Mouse (Mus musculus): Measurements from ENCODE around the gene Galntl6. TPM values are rescaled to one million over a fixed set of nuclear protein-coding genes. Genes with fewer than 3 reads are reported as not detected.

Galntl6 gene
- total RNA-seq, 1 experiment = 0.09 TPM

DNA sequence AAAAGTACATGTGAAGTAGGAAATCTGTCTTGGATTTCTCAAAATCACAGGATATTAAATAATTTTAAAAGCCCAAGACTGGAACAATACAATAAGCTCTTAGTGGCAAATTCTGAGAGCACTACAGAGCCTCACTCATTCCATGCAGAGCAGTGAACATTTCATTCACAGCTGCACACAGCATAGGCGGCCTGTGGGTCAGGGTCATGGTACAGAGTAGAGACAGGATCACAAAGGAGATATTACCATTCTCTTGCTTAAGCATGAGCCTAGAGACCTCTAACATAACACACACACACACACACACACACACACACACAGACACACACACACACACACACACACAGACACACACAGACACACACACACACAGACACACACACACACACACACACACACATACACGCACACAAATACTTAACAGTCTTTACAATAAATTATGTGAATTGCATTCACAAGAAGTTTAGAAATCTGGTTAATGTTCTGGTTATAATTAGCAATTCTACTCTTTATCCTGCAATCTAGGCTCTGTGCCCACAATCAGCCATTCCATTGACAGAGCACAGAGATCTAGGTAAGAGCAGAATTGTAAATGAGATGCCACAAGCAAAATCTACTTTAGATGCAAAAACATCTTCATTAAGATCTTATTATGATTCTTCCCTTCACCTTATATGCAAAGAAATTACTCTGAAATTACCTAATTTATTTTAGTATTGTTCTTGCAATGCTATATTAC is 653.7 kb downstream of the Galntl6 start:
- TF ChIP-seq CHD2 (IDR thresholded peaks at IDR 0.05; ENCODE audit: low read depth, low read length) (no peak), HCFC1 (IDR thresholded peaks at IDR 0.05; ENCODE audit: borderline replicate concordance, insufficient read depth, low read length) (no peak), MAFK (IDR thresholded peaks at IDR 0.05; ENCODE audit: insufficient read depth, low read depth, low read length) (no peak), ZC3H11A (IDR thresholded peaks at IDR 0.05; ENCODE audit: borderline replicate concordance, low read depth, low read length) (no peak), ZNF384 (IDR thresholded peaks at IDR 0.05; ENCODE audit: low read depth, low read length) (no peak)
- no peak overlapping the region for H3K9ac ChIP-seq (ENCODE audit: insufficient read depth, low read depth, low read length, poor library complexity, severe bottlenecking)
- H3K36me3 ChIP-seq (ENCODE audit: control insufficient read depth, insufficient read depth, low read length, poor library complexity, severe bottlenecking) = no peaks in the 10 kb centered on the region
- H3K27ac ChIP-seq (ENCODE audit: insufficient read depth, low read depth, low read length, poor library complexity, severe bottlenecking) = no peak overlapping the region
- H3K4me1 ChIP-seq (ENCODE audit: control insufficient read depth in 2 of 2, insufficient read depth in 2 of 2, low read length in 2 of 2, poor library complexity in 1 of 2) = no peaks in the 10 kb centered on the region
- H3K4me3 ChIP-seq (ENCODE audit: insufficient read depth in 1 of 2, low read depth in 1 of 2, low read length in 2 of 2, poor library complexity in 1 of 2, severe bottlenecking in 1 of 2) = no peak overlapping the region
- in situ Hi-C loops (cut with MboI; ENCODE audit: low sequenced_read_pairs in 2 of 2, unreplicated experiment in 2 of 2) = no loop called here
- H3K9me3 ChIP-seq (ENCODE audit: control insufficient read depth, insufficient read depth, low read depth, low read length) = no peaks in the 10 kb centered on the region
- DNase-seq (ENCODE audit: low read depth, low spot score) = no peak

DNA sequence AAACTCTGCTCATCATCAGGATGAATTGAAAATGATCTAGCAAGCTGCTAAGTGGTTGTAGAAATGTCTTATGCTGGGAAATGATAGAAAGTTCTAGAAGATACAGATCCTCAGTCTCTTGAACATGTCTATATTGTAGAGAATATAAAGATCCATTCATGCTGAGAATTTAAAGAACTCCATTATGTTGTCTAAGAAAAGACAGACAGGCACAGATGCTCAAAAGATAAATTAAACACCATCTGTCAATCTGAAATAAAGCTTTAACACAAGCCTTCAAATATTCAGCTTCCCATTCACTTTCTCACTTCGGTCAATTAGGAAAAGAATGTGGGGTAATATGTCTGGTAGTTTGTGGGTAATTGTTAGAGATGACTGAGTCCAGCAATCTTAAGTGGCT is 658.8 kb downstream of the Galntl6 start:
- TF ChIP-seq MAFK (IDR thresholded peaks at IDR 0.05; ENCODE audit: insufficient read depth, low read depth, low read length) = no peak
- TF ChIP-seq HCFC1 (IDR thresholded peaks at IDR 0.05; ENCODE audit: borderline replicate concordance, insufficient read depth, low read length) = no peak
- TF ChIP-seq ZNF384 (IDR thresholded peaks at IDR 0.05; ENCODE audit: low read depth, low read length) = no peak
- no peak for TF ChIP-seq ZC3H11A (IDR thresholded peaks at IDR 0.05; ENCODE audit: borderline replicate concordance, low read depth, low read length)
- no peak for TF ChIP-seq CHD2 (IDR thresholded peaks at IDR 0.05; ENCODE audit: low read depth, low read length)
- no peak for DNase-seq (ENCODE audit: low read depth, low spot score)

DNA sequence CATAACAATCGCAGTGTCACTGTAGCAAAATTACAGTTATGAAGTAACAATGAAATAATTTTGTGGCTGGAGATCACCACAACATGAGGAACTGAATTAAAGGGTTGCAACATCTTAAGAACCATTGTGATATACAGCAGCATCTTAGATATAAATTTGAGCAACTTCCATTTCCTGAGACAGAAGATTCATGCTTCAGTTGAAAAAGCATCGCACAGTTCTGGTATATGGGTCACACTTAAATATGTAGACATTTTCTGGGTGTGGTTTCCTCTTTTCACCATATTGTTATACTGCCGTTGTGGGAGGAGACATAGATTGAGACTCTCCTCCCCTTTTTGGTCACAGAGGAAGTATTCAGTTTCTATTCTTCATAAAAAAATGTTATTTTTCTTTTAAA is 667.6 kb downstream of the Galntl6 start:
- no peak for DNase-seq (ENCODE audit: low read depth, low spot score)
- Histone ChIP-seq H3K4me1 (ENCODE audit: control insufficient read depth in 2 of 2, insufficient read depth in 2 of 2, low read length in 2 of 2, poor library complexity in 1 of 2) (no peaks in the 10 kb centered on the region), H3K9me3 (ENCODE audit: control insufficient read depth, insufficient read depth, low read depth, low read length) (no peaks in the 10 kb centered on the region), H3K4me3 (ENCODE audit: insufficient read depth in 1 of 2, low read depth in 1 of 2, low read length in 2 of 2, poor library complexity in 1 of 2, severe bottlenecking in 1 of 2) (no peak overlapping the region), H3K36me3 (ENCODE audit: control insufficient read depth, insufficient read depth, low read length, poor library complexity, severe bottlenecking) (no peaks in the 10 kb centered on the region), H3K27ac (ENCODE audit: insufficient read depth, low read depth, low read length, poor library complexity, severe bottlenecking) (no peak overlapping the region), H3K9ac (ENCODE audit: insufficient read depth, low read depth, low read length, poor library complexity, severe bottlenecking) (no peak overlapping the region)
- TF ChIP-seq ZNF384 (IDR thresholded peaks at IDR 0.05; ENCODE audit: low read depth, low read length) (no peak), HCFC1 (IDR thresholded peaks at IDR 0.05; ENCODE audit: borderline replicate concordance, insufficient read depth, low read length) (no peak), CHD2 (IDR thresholded peaks at IDR 0.05; ENCODE audit: low read depth, low read length) (no peak), MAFK (IDR thresholded peaks at IDR 0.05; ENCODE audit: insufficient read depth, low read depth, low read length) (no peak), ZC3H11A (IDR thresholded peaks at IDR 0.05; ENCODE audit: borderline replicate concordance, low read depth, low read length) (no peak)
- in situ Hi-C loops (cut with MboI; ENCODE audit: low sequenced_read_pairs in 2 of 2, unreplicated experiment in 2 of 2) = no loop called here

More for the DNA sequence above, 658.8 kb downstream of the Galntl6 start:
- Histone ChIP-seq H3K9me3 (ENCODE audit: control insufficient read depth, insufficient read depth, low read depth, low read length) (no peaks in the 10 kb centered on the region), H3K4me1 (ENCODE audit: control insufficient read depth in 2 of 2, insufficient read depth in 2 of 2, low read length in 2 of 2, poor library complexity in 1 of 2) (no peaks in the 10 kb centered on the region), H3K27ac (ENCODE audit: insufficient read depth, low read depth, low read length, poor library complexity, severe bottlenecking) (no peak overlapping the region), H3K36me3 (ENCODE audit: control insufficient read depth, insufficient read depth, low read length, poor library complexity, severe bottlenecking) (no peaks in the 10 kb centered on the region), H3K4me3 (ENCODE audit: insufficient read depth in 1 of 2, low read depth in 1 of 2, low read length in 2 of 2, poor library complexity in 1 of 2, severe bottlenecking in 1 of 2) (no peak overlapping the region), H3K9ac (ENCODE audit: insufficient read depth, low read depth, low read length, poor library complexity, severe bottlenecking) (no peak overlapping the region)
- in situ Hi-C loops (cut with MboI; ENCODE audit: low sequenced_read_pairs in 2 of 2, unreplicated experiment in 2 of 2) = no loop called here

DNA sequence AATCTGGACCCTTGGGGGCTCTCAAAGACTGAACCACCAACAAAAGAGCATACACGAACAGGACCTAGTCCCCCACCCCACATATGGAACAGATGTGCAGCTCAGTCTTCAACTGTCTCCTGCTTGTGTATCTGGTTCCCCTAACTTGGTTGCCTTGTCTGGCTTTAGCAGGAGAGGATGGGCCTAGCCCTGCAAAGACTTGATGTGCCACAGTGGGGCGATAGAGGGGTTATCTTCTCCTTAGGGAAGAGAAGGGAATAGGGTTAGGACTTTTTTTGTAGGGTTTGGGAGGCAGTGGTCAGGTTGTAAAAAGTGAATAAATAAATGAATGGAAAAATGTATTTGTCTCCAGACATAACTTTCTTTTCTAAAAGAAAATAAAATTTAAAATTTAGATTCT is 678.2 kb downstream of the Galntl6 start:
- TF ChIP-seq MAFK (IDR thresholded peaks at IDR 0.05; ENCODE audit: insufficient read depth, low read depth, low read length) (no peak), ZC3H11A (IDR thresholded peaks at IDR 0.05; ENCODE audit: borderline replicate concordance, low read depth, low read length) (peak; percentile 30; the same call in 1 of the 2 replicates)
- H3K4me1 ChIP-seq (ENCODE audit: control insufficient read depth in 2 of 2, insufficient read depth in 2 of 2, low read length in 2 of 2, poor library complexity in 1 of 2) = no peaks in the 10 kb centered on the region
- H3K9me3 ChIP-seq (ENCODE audit: control insufficient read depth, insufficient read depth, low read depth, low read length) = no peaks in the 10 kb centered on the region
- H3K27ac ChIP-seq (ENCODE audit: insufficient read depth, low read depth, low read length, poor library complexity, severe bottlenecking) = no peak overlapping the region
- in situ Hi-C loops (cut with MboI; ENCODE audit: low sequenced_read_pairs in 2 of 2, unreplicated experiment in 2 of 2) = no loop called here
- DNase-seq (ENCODE audit: low read depth, low spot score) = peak; percentile 30
- no peak overlapping the region for H3K9ac ChIP-seq (ENCODE audit: insufficient read depth, low read depth, low read length, poor library complexity, severe bottlenecking)
- no peak overlapping the region for H3K4me3 ChIP-seq (ENCODE audit: insufficient read depth in 1 of 2, low read depth in 1 of 2, low read length in 2 of 2, poor library complexity in 1 of 2, severe bottlenecking in 1 of 2)
- no peaks in the 10 kb centered on the region for H3K36me3 ChIP-seq (ENCODE audit: control insufficient read depth, insufficient read depth, low read length, poor library complexity, severe bottlenecking)

All from ES-E14 (cell line).